Comparison of ENCODE assay signal across 27 mouse cellular contexts in the genomic region with DNA sequence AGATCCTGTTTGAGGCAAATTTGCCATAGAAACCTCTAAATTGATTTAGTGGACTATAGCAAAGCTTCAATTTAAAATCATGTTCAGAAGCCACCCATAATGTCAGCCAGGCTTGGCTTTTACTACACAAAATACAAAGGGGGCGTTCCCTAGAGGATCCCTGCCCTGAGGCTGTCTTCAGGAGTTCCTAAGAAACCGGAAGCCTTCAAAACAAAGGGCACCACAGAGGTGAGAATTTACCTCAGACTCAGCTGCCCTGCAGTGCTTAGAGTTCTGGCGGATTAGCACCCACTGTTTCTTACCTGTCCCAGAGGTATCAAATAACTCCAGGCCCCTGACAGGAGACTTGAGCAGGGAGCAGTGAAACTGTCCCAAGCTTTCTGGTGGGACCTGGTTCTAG.
DNase-seq lines count a peak whose midpoint lies in the region; ATAC-seq and TF ChIP-seq lines count a peak whose summit lies in the region.
"Had no signal": no experiment of that assay in that cellular context is flagged by ENCODE, and none has a peak within 500 bp of the region (broad histone marks: within the 10 kb centered on the region; RNA-seq: fewer than 3 reads in every experiment).

No protein-coding gene starts in this region.

- 20% methylated on average over 3 of the region's 3 CpGs for WGBS in heart, embryonic 11.5 days (ENCODE audit: insufficient replicate concordance)
- WGBS in kidney, embryonic 15.5 days = 19% methylated on average over 3 of the region's 3 CpGs

- H3K36me3 ChIP-seq in ES-E14 (ENCODE audit: control insufficient read depth, insufficient read depth, low read length, poor library complexity, severe bottlenecking) = no peaks in the 10 kb centered on the region
- no peaks in the 10 kb centered on the region for H3K36me3 ChIP-seq in heart, embryonic 11.5 days (ENCODE audit: control insufficient read depth, insufficient read depth, low read length)
- H3K36me3 ChIP-seq in kidney, embryonic 15.5 days = no peaks in the 10 kb centered on the region
- H3K36me3 ChIP-seq: embryonic facial prominence, embryonic 12.5 days; heart, embryonic 13.5 days; liver, embryonic 13.5 days; neural tube, embryonic 13.5 days had no signal

- no peaks in the 10 kb centered on the region for H3K27me3 ChIP-seq in heart, embryonic 11.5 days (ENCODE audit: control insufficient read depth, insufficient read depth, low read length)
- H3K27me3 ChIP-seq in kidney, embryonic 15.5 days = no peaks in the 10 kb centered on the region
- H3K27me3 ChIP-seq: embryonic facial prominence, embryonic 12.5 days; heart, embryonic 13.5 days; liver, embryonic 13.5 days; neural tube, embryonic 13.5 days had no signal

- ATAC-seq in heart, embryonic 11.5 days (replicated peaks; ENCODE audit: insufficient number of reproducible peaks, low FRiP score, low TSS enrichment) = no peak
- ATAC-seq in kidney, embryonic 15.5 days (replicated peaks; ENCODE audit: low FRiP score) = no peak
- ATAC-seq: inflammation-experienced regulatory T-cells, adult 6 months; lung, postnatal 0 days had no signal

- in situ Hi-C loops in ES-E14 (cut with MboI; ENCODE audit: low sequenced_read_pairs in 2 of 2, unreplicated experiment in 2 of 2) = no loop called here

- no peaks in the 10 kb centered on the region for H3K9me3 ChIP-seq in ES-E14 (ENCODE audit: control insufficient read depth, insufficient read depth, low read depth, low read length)
- no peaks in the 10 kb centered on the region for H3K9me3 ChIP-seq in heart, embryonic 11.5 days (replicated peaks; ENCODE audit: control insufficient read depth, low read length)
- H3K9me3 ChIP-seq in kidney, embryonic 15.5 days (replicated peaks) = no peaks in the 10 kb centered on the region
- H3K9me3 ChIP-seq: embryonic facial prominence, embryonic 12.5 days; heart, embryonic 13.5 days; liver, embryonic 13.5 days; neural tube, embryonic 13.5 days had no signal

- H3K4me3 ChIP-seq in ES-E14 (ENCODE audit: insufficient read depth in 1 of 2, low read depth in 1 of 2, low read length in 2 of 2, poor library complexity in 1 of 2, severe bottlenecking in 1 of 2) = no peak overlapping the region
- no peak overlapping the region for H3K4me3 ChIP-seq in heart, embryonic 11.5 days (ENCODE audit: low read depth, low read length)
- no peak overlapping the region for H3K4me3 ChIP-seq in kidney, embryonic 15.5 days (replicated peaks)
- H3K4me3 ChIP-seq: embryonic facial prominence, embryonic 12.5 days; erythroblast, embryonic 14.5 days; heart, embryonic 13.5 days; liver, embryonic 13.5 days; neural tube, embryonic 13.5 days had no signal

- peak; percentile 68 for DNase-seq in heart, adult 11 months
- no peak for DNase-seq in heart, adult 8-10 months (ENCODE audit: low spot score)
- peak; percentile 47 for DNase-seq in ES-E14 (ENCODE audit: low read depth, low spot score)
- peak; percentile 33 for DNase-seq in embryo, embryonic 11 days
- peak; percentile 27 for DNase-seq in forelimb bud, embryonic 11.5 days (ENCODE audit: low read depth, low spot score)
- DNase-seq: adrenal gland, adult 8-10 months; cerebellum, adult 9-10 months; cerebellum, postnatal 36 days; gastrocnemius, postnatal 25 days; heart, adult 18-20 months; heart, postnatal 10 days; kidney, adult 11 months; kidney, postnatal 25 days; liver, embryonic 13.5 days; lung, adult 18-20 months; lung, postnatal 4 days; right cerebral cortex, postnatal 14 days; thymus, postnatal 4 days had no signal

- no peak overlapping the region for H3K27ac ChIP-seq in ES-E14 (ENCODE audit: insufficient read depth, low read depth, low read length, poor library complexity, severe bottlenecking)
- no peak overlapping the region for H3K27ac ChIP-seq in heart, embryonic 11.5 days (ENCODE audit: low read depth, low read length)
- no peak overlapping the region for H3K27ac ChIP-seq in kidney, embryonic 15.5 days
- H3K27ac ChIP-seq: embryonic facial prominence, embryonic 12.5 days; heart, embryonic 13.5 days; hindbrain, embryonic 14.5 days; liver, embryonic 13.5 days; neural tube, embryonic 13.5 days had no signal

- H3K4me1 ChIP-seq in ES-E14 (ENCODE audit: control insufficient read depth in 2 of 2, insufficient read depth in 2 of 2, low read length in 2 of 2, poor library complexity in 1 of 2) = 0 out of 4 replicates have a peak, but pooled peaks cover 0 to 2% of the 10 kb centered on the region in 2 experiments
- no peaks in the 10 kb centered on the region for H3K4me1 ChIP-seq in heart, embryonic 11.5 days (ENCODE audit: control insufficient read depth, insufficient read depth, low read length)
- no peaks in the 10 kb centered on the region for H3K4me1 ChIP-seq in kidney, embryonic 15.5 days
- H3K4me1 ChIP-seq: embryonic facial prominence, embryonic 12.5 days; heart, embryonic 13.5 days; liver, embryonic 13.5 days; neural tube, embryonic 13.5 days had no signal

- H3K4me2 ChIP-seq in heart, embryonic 11.5 days = no peak overlapping the region
- no peak overlapping the region for H3K4me2 ChIP-seq in kidney, embryonic 15.5 days
- H3K4me2 ChIP-seq: embryonic facial prominence, embryonic 12.5 days; heart, embryonic 13.5 days; hindbrain, embryonic 14.5 days; liver, embryonic 13.5 days; neural tube, embryonic 13.5 days had no signal

- H3K9ac ChIP-seq in ES-E14 (ENCODE audit: insufficient read depth, low read depth, low read length, poor library complexity, severe bottlenecking) = no peak overlapping the region
- H3K9ac ChIP-seq in heart, embryonic 11.5 days (ENCODE audit: low read depth, low read length) = no peak overlapping the region
- H3K9ac ChIP-seq in kidney, embryonic 15.5 days = no peak overlapping the region
- H3K9ac ChIP-seq: embryonic facial prominence, embryonic 12.5 days; heart, embryonic 13.5 days; hindbrain, embryonic 14.5 days; liver, embryonic 13.5 days; neural tube, embryonic 13.5 days had no signal

TF ChIP-seq in ES-E14, 5 proteins besides CTCF, POLR2A, EP300 and RAD21:
- TF ChIP-seq HCFC1 (IDR thresholded peaks at IDR 0.05; ENCODE audit: borderline replicate concordance, insufficient read depth, low read length) = no peak
- no peak for TF ChIP-seq ZC3H11A (IDR thresholded peaks at IDR 0.05; ENCODE audit: borderline replicate concordance, low read depth, low read length)
- no peak for TF ChIP-seq MAFK (IDR thresholded peaks at IDR 0.05; ENCODE audit: insufficient read depth, low read depth, low read length)
- no peak for TF ChIP-seq CHD2 (IDR thresholded peaks at IDR 0.05; ENCODE audit: low read depth, low read length)
